Mouse (Mus musculus) CD4-positive, CD25-positive, alpha-beta regulatory T cell, adult 2 months (primary cell): ENCODE results near the gene Gm45713.
"Not testable (repeated sequence)": the region's sequence is repeated elsewhere in the genome, so short reads cannot be mapped to it uniquely, and the experiment has no call there.

Experiments used
- DNase-seq: peaks from one replicate; pipeline ENCODE4 v3.0.0-alpha.2; 2012; ENCODE audit warnings: low read depth, low spot score

Gm45713 gene

DNA sequence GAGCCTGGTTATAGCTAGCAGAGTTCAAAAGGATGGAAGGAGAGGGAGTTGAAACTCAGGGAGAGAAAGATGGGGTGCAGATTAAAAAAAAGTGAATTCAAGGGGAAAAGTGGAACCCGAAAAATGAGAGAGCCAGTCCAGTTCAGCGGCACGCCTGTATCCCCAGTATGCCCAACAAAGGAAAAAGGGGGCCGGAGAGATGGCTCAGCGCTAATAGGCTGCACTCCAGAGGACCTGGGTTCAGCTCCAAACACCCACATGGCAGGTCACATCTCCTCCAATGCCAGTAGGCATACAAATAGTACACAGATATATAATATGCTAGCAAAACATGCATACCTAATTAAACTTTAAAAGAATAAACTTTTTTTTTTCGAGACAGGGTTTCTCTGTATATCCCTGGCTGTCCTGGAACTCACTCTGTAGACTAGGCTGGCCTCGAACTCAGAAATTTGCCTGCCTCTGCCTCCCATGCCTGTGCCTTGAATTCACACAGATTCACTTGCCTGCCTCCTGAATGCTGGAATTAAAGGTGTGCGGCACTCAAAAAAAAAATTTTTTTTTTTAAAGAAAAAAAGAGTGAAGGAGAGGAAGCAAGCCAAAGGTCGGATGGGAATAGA, 27.1 kb upstream of the Gm45713 start:
- no peak for DNase-seq

DNA sequence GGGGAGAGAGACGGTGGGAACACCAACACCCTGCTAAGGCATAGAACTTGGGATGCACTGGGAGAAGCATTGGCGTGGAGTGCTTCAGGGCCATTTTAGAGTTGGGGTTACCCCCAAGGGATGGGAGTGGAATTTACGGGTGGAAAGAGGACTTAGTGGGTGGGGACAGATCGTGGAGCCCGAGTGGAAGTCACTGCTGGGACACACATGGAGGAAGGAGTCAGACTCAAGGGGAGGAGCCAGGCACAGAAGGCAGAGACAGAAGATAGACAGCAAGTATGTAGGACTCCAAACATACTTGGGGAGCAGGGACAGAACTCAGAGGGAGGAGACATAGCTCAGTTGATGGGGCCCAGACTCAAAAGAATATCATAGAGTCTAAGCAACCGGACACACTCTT, 26.5 kb upstream of the Gm45713 start:
- no peak for DNase-seq

DNA sequence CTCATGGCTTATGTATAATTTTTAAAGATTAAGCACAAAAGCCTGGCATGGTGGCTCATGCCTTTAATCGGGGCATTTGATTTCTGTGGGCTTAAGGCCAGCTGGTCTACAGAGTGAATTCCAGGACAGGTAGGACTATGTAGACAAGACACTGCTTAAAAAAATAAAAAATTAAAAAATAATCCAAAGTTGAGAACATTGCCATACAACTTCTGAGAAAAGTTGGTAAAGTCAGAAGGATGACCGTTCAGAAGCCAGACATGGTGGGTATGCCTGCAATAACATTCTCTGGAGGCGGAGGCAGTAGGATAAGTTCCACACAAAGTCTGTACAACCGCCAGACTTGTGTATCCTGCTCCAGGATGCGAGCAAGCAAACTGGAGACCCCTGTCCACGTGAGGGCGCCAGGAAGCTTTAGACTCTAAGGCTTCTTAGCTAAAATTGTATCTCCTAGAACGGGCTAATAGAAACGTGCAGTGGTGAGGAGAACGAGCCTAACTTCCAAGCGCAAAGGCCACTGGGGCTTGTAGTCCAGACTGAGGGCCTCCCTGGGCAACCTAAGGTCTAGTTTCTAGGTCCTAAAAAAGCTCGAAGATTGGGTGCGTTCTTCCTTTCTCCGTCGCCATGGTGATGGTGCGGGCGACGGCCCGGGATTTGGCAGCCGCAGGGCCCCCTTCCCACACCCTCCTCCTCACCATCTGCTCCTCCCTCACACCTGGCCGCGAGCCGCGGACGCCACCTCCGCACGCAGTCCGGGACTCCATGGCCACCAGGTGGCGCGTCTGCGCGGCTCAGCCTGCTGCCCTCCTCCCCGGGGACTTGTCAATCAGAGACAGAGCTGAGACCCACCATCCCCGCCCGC, 25.8 kb upstream of the Gm45713 start:
- peak; percentile 93 for DNase-seq

DNA sequence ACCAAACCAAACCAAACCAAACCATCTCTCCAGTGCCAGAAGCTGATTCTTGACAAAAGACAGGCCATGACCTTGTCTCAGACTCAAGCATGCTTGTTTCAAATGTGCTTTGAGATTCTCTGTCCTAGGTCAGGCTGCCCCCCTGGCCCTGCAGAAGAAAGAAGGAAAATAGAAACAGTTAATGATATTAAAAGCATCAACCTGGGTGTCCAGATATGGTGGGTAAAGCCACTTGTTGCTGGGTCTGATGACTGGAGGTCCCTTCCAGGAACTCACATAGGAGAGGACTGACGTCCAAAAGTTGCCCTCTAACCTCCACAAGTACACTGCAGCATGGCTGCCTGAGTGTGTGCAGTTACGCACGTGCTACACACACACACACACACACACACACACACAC, 24.8 kb upstream of the Gm45713 start:
- DNase-seq = no peak

DNA sequence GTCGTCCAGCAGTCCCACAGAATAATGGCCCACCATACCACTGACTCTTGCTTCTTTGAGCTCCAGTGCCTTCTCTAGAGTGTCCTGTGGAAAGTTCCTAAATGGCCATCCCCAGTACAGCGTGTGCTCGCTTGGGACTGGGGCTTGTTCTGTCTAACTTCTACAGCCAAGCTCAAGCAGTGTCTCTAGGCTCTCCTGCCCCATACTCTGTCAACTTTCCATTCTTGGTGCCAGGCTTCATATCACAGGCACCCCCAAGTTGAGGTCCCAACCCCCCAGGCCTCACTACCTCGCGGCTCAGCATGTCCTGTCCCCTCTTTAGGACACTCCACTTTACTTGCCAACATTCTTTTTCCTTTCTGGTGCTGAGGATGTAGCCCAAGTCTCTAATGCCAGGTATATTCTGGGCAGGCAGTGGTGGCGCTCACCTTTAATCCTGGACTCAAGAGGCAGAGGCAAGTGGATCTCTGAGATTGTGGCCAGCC, 24.3 kb upstream of the Gm45713 start:
- no peak for DNase-seq

DNA sequence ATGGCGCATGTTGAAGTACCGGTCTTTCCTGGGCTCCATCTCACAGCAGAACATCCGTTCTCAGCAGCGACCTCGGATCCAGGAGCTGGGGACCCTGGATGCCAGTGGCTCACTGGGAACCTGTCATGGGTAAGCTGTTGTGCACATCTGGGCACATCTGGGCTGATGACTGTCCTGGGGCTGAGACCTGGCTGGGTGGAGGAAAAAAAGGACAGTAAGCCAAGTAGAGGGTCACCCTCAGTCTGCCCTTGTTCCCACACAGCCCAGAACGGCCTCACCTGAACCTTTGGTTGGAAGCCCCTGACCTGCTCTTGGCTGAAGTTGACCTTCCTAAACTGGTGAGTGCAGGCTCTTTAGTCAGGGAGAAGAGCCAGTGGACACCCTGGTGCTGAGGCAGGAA, 23.0 kb upstream of the Gm45713 start:
- no peak for DNase-seq

DNA sequence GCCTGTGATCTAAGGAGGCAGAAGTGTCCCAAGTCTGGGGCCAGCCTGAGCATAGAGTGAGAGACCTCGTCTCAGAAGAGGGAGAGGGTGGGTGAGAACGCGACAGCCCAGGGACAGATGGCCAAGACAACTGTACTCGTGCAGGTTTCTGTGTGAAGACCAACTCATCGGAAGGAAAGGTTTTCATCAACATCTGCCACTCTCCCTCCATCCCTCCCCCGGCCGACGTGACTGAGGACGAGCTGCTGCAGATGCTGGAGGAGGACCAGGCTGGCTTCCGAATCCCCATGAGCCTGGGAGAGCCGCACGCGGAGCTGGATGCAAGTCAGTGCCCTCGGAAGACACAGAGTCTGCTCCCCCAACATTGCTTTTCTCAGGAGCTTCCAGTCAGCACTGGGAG, 21.4 kb upstream of the Gm45713 start:
- no peak for DNase-seq

DNA sequence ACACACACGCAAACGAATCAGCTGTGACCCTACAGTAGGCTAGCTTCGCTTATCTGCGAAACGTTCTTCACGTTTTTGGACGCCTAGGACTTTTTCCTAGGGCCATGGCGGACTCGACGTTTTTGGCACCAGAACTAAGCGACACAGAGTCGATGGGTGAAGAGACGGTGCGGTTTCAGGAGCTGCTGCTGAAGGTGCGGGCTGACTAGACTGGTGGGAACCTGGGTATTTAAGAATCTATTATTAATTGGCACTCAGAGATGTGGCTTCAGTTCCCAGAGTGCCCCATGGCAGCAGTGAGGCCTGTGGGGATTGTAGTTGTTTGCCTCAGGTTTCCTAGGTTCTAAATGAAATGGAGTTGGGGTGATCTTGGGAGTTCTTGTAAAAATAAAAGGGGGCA, 20.2 kb upstream of the Gm45713 start:
- DNase-seq = no peak

DNA sequence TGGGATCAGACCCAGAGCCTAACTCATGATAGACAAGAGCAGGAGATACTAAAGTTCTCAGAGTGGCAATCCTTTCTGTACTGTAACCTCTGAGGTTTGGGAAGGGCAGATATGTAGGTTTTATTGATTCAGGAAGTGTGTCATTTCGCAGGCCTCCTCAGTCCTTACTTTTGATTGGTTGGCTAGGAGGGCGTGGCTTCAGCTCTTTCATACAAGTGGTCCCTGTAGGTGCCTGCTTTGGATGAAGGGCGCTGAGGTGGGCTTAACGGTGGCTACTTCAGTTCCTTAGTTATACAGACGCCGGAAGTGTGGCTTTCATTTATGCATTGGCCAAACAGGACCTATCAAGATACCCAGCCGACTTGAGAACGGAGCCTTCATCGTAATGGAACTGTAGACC, 19.6 kb upstream of the Gm45713 start:
- DNase-seq = no peak

DNA sequence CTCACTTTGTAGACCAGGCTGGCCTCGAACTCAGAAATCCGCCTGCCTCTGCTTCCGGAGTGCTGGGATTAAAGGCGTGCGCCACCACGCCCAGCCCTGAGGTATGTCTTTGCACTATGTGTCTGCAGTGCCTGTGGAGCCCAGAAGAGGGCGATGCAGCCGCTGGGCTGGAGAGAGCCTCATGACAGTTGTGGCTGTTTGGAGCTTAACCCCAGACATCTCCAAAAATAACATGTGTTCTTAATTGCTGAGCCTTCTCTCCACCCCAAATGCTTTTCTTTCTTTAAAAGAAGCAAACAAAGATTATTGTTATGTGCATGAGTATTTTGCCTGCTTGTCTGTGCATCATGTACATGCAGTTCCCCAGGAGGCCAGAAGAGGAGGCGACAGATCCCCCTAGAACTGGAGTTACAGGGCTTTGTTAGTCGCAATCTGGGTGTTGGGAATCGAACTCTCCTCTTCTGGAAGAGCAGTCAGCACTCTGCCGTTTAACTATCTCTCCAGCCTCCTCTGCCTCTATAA, 19.0 kb upstream of the Gm45713 start:
- DNase-seq = peak; percentile 71

DNA sequence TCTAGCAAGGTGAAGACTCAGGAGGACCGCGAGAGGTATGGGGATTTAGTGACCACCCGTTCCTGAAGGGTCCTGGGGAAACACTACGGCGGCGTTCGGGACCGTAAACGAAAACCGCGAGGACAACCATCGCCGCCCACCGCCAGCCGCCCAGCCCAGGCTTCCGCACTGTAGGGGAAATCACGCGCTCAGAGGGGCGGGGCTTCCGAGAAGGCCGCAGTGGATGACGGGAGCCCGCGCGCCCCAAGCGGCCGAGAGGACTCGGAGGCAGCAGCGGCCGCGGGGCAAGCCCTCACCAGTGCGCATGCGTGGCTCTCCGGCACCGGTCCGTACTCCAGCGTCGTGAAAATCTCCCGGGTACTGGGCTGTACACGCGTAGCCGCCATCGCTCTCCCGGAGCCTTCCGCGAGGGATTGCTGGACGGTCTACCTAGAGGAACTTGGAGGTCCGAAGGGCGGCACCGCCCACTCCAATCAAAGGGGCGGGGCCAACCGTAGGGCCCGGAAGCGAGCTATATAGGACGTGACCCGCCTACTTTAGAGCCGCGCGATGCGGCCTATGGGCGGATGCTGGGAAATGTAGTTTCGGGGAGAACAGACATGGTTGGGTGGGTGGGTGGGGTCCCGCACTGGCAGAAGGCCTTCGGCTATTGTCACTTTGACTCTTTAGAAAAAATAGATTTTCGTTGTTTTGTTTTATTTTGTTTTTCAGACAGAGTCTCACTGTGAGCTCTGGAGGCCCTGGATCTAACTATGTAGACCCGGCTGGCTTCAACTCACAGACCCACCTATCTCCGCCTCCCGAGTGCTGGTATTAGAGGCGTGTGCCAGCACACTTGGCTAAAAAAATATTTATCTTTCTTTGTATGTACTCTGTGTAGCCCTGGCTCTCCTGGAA, 18.3 kb upstream of the Gm45713 start, which contains the start of the genes Pih1d1 and Aldh16a1:
Gene Pih1d1, plus strand, starts transcription at position 208 of the 897 bp plus-strand sequence.
Gene Aldh16a1, minus strand, starts transcription at position 489 of the 897 bp plus-strand sequence.
- peak; percentile 99 for DNase-seq

DNA sequence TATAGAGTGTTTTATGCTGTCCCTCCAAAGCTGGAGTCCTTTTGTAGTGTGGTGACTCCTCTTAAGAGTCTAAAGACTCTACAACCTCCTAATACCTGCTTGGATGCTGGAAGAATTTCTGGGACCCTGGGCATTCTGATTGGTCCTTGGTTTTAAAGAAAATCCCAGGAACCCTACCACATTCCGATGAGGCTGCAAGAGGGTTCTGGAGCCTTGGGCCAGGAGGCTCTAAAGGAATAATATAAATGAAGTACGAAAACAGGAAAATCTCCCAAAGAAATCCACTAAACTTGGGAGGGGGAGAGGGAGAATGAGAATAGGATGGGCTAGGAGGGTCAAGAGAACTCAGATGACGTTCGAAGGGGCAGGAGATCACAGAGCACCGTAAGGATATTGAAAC, 17.6 kb upstream of the Gm45713 start:
- no peak for DNase-seq

DNA sequence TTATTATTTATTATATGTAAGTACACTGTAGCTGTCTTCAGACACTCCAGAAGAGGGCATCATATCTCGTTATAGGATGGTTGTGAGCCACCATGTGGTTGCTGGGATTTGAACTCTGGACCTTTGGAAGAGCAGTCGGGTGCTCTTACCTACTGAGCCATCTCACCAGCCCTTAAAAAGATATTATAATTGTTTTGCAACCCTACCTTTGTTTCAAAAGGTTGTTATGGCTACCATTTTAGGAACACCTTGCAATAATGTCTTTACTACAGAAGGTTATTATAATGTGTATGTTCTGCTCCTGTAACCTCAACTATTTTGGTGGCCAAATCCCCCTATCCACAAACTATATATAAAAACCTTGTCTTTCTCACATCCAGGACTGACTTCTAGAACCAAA, 17.0 kb upstream of the Gm45713 start:
- not testable (repeated sequence) for DNase-seq

DNA sequence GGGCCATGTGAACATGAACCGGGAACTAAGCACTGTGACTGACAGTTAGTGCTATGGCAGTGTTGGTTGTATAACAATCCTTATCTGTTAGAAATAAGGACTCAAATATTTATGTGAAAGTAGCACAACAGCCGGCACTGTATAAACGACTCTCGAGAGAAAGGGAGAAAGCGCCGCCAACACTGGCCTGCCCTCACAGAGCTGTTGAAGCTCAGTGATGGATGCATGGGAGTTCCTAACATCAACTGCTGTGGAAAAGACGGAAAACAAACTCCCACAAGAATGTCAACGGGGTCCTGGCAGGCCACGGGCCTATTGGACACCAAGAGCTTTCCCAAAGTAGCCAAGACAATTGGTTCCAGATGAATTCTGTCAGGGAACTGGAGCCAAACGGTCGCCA, 15.3 kb upstream of the Gm45713 start:
- DNase-seq = no peak

DNA sequence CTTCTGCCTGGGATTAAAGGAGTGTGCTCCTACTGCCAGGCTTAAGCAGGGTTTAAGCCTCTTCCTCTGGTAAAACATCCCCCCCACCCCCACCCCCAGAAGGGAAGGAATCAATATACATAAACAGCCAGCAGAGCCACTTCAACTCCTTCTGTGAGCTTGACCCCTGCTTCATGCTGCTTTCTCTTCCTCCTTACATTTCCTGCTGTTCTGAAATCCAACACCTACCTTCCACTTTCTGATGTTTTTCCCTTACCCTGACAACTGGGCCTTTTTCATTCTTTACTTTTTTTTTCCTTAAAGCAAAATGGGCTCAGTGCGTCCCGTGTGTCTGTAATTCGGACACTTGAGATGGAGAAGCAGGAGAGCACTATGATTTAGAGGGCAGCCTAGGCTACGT, 14.3 kb upstream of the Gm45713 start:
- no peak for DNase-seq

DNA sequence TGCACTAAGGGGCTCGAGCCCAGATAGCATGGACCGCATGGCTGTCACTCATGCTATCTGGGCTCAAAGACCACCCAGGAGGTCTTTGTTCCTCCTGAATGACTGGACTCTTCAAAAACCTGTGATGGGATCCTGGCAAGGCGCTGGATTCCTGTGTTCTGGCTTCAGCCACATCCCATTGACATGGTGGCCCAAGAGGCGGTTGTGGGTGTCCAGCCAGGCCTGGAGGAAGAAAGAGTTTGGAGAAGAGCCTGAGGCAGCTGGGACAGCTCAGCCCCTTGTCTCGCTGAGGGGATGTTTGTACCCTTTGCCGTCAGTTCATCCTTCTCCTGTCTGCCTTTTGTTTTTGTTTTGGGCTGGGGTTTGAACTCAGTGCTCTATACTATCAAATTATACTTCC, 13.5 kb upstream of the Gm45713 start:
- DNase-seq = no peak

DNA sequence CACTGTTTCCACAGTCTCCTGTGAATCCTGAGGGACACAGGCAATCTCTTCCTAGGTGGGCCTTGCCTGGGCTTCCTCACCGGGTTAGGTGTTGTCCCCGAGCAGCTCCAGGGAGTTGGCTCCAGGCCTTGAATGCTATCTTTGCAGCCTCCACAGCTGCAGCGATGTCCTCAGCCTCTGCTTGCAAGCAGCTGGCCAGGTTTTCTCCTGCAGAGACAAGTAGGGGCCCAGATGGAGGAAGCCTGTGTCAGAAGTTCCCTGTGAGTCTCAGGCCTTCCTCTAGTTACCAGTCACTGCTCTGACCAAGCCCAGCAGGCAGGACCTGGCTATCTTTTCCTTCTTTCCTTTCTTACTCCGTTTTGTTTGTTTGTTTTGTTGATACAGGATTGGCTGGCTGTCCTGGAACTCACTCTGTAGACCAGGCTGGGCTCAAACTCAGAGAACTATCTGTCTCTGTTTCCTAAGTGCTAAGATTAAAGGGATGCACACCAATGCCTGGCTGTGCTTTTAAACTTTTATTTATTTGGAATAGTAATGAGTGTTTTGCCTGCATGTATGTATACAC, 12.6 kb upstream of the Gm45713 start:
- DNase-seq = no peak

DNA sequence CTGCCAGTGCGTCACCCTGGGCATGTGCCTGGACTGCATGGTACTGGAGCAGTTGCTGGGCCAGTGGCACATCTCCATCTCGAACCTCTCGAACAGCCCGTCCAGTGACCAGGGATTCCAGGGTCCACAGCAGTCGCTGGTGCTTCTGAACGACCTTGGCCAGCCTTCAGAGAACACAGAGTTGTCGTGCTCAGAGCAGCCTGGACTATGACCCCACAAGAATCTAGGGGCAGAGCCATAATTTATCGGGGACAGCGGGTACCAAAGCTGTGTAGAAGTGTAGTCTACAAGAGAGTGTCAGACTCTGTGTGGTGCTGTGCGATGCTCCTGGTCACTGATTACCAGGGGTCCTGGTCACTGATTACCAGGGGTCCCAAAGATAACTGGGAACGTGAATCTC, 11.9 kb upstream of the Gm45713 start:
- no peak for DNase-seq

DNA sequence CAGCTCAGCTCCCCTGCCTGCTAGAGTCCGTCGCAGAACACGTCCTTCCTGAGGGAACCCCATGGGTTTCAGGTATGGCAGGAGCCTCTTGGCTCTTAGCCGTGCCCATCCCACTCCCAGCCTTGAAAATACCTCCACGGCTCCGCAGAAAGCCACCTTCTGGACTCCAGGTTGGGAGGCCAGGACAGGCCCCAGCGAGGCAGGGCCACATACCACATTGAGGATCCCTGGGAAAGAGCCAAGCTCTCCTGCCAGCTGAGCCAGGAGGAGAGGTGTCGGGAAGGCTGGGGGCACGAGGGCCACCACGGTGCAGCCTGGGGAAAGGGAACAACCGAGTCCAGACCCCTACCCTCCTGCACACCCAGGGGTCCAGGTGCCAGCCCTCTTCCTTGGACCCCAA, 11.2 kb upstream of the Gm45713 start:
- no peak for DNase-seq

DNA sequence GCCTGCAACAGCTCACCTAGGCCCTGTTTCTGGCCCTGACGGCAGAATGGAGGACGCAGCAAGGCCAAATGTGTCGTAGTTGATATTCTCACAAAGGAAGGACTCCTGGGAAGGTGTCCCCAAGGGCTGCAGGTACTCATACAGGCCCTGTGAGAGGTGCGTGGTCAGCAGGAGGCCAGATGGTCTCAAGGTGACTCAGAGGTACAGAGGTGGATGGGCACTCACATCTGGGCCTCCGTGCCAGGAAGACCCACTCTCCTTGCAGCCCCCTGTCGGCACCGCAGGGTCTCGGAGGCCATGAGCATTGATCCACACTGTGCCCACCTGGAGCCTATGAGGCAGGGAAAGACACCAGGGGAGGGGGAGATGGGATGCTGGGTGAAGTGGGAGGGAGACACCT, 9.4 kb upstream of the Gm45713 start:
- no peak for DNase-seq

DNA sequence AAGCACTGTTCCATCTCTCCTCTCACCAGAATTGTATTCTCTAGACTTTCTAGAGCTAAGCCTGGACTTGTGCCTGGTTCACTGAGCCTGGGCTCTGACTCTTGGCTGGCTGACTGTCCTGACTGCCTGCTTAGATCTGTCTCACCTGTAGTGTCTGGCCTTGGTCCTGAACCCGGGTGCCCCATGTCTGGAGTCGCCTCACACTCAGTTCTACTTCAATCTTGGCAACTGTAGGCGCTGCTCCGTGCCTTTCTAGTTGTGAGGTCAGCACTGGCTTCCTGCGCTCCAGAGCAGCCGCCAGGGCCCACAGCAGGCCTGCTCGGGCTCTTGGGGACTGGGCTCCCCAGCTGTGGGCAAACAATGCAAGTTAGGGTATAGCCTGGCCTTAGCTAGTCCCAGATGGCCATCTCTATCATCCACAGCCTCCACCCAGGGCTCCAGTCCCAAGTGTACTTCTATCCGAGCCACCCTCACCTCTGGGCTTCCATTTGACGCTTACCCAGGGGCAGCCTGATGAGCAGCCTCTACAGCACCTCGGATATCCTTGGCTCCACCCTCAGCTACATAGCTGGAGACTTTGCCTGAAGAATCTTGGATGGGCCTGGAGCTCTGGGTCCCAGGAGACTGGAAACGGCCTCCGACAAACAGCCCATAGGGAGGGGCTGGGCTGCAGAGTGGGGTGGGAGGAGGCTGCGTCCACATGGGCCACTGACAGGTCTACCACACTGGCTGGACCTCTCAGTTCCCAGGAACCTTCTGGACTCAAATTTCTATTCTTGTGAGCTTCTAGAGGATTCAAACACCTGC, 8.5 kb upstream of the Gm45713 start:
- DNase-seq = no peak
